Mouse (Mus musculus) midbrain, embryonic 14.5 days (tissue): ENCODE results near the gene Pde10a. TPM values are rescaled to one million over a fixed set of nuclear protein-coding genes. Genes with fewer than 3 reads are reported as not detected.
A peak's percentile ranks its signal among the peaks of the same experiment; 100 is the strongest.

ENCODE experiments used
- ATAC-seq: fragments of 200-750 bp; cut with Nextera tagmentation; 2 replicates; pipeline ENCODE4 v1.8.0; 2017; ENCODE audit warnings: moderate number of reproducible peaks, moderate library complexity; ENCODE audit not compliant: low FRiP score, low TSS enrichment
- DNase-seq: peaks from one replicate; pipeline ENCODE4 v3.0.0-alpha.2; 2015
- H3K27ac ChIP-seq: fragments of 300-500 bp; sonication (generic); replicated peaks from 2 replicates; pipeline ENCODE4 v1.5.1; 2014; ENCODE audit warnings: mild to moderate bottlenecking, low read depth, low read length, moderate library complexity
- H3K27me3 ChIP-seq: fragments of 300-500 bp; sonication (generic); 2 replicates; pipeline ENCODE4 v1.6.1; 2014; ENCODE audit warnings: low read length, control low read depth, mixed read lengths; ENCODE audit not compliant: control insufficient read depth, insufficient read depth
- H3K36me3 ChIP-seq: fragments of 300-500 bp; sonication (generic); 2 replicates; pipeline ENCODE4 v1.6.1; 2014; ENCODE audit warnings: low read length, control low read depth; ENCODE audit not compliant: control insufficient read depth, insufficient read depth
- H3K4me1 ChIP-seq: fragments of 300-500 bp; sonication (generic); 2 replicates; pipeline ENCODE4 v1.6.1; 2014; ENCODE audit warnings: mild to moderate bottlenecking, antibody characterized with exemption, low read length, control low read depth; ENCODE audit not compliant: control insufficient read depth, insufficient read depth
- H3K4me2 ChIP-seq: fragments of 300-500 bp; sonication (generic); 2 replicates; pipeline ENCODE4 v1.6.1; 2014; ENCODE audit warnings: mild to moderate bottlenecking, low read length, moderate library complexity
- H3K4me3 ChIP-seq: fragments of 300-500 bp; sonication (generic); replicated peaks from 2 replicates; pipeline ENCODE4 v1.5.1; 2014; ENCODE audit warnings: low read depth, low read length
- H3K9ac ChIP-seq: fragments of 300-500 bp; sonication (generic); replicated peaks from 2 replicates; pipeline ENCODE4 v1.6.1; 2014; ENCODE audit warnings: mild to moderate bottlenecking, low read length, moderate library complexity
- H3K9me3 ChIP-seq: fragments of 300-500 bp; sonication (generic); 2 replicates; pipeline ENCODE4 v1.6.1; 2016; ENCODE audit warnings: low read length, control low read depth, mixed read lengths; ENCODE audit not compliant: control insufficient read depth
- WGBS: fragments of 180-500 bp; shearing (Covaris S2); extraction: QIAGEN DNeasy Blood & Tissue Kit; methylation state at CpG from one replicate; pipeline ENCODE4 v1.1.7; 2014; 5-methylcytosine and 5-hydroxymethylcytosine counted together
- polyA plus RNA-seq: library from polyadenylated mRNA; unstranded; fragments of >200 nt; fragmentation: Nextera tagmentation; extraction: Ambion mirVana; gene quantifications from 2 replicates; pipeline ENCODE4 v1.2.1, GENCODE M21; 2014

Gene Pde10a
- polyA plus RNA-seq, 1 experiment from 2014 or later: 14.1 TPM

GRCm38 (mm10) chr17:8493461-8493860 lies 31.7 kb upstream of the Pde10a start:
- no peak overlapping the region for H3K4me3 ChIP-seq
- no peak for DNase-seq
- H3K9ac ChIP-seq: no peak overlapping the region
- H3K9me3 ChIP-seq: no peaks in the 10 kb centered on the region
- 86% methylated on average over 4 of the region's 4 CpGs for WGBS
- no peak overlapping the region for H3K4me2 ChIP-seq
- no peak overlapping the region for H3K27ac ChIP-seq
- H3K27me3 ChIP-seq: no peaks in the 10 kb centered on the region
- ATAC-seq: no peak
- no peaks in the 10 kb centered on the region for H3K4me1 ChIP-seq
- H3K36me3 ChIP-seq: no peaks in the 10 kb centered on the region

GRCm38 (mm10) chr17:8498151-8498550 lies 27.0 kb upstream of the Pde10a start:
- no peak for ATAC-seq
- no peak overlapping the region for H3K4me2 ChIP-seq
- H3K36me3 ChIP-seq: no peaks in the 10 kb centered on the region
- H3K4me3 ChIP-seq: no peak overlapping the region
- no peak overlapping the region for H3K9ac ChIP-seq
- DNase-seq: no peak
- no peaks in the 10 kb centered on the region for H3K9me3 ChIP-seq
- no peak overlapping the region for H3K27ac ChIP-seq
- WGBS: 77% methylated on average over 1 of the region's 1 CpGs
- no peaks in the 10 kb centered on the region for H3K4me1 ChIP-seq
- no peaks in the 10 kb centered on the region for H3K27me3 ChIP-seq

- H3K9me3 ChIP-seq: no peaks in the 10 kb centered on the region
- 57% methylated on average over 5 of the region's 5 CpGs for WGBS
- H3K36me3 ChIP-seq: no peaks in the 10 kb centered on the region
- H3K27ac ChIP-seq: no peak overlapping the region
- no peaks in the 10 kb centered on the region for H3K4me1 ChIP-seq
- ATAC-seq (no peak), DNase-seq (no peak)
- H3K9ac ChIP-seq: no peak overlapping the region
- no peaks in the 10 kb centered on the region for H3K27me3 ChIP-seq
- H3K4me3 ChIP-seq: no peak overlapping the region
- no peak overlapping the region for H3K4me2 ChIP-seq
Observed at GRCm38 (mm10) chr17:8498655-8499054, 26.5 kb upstream of the Pde10a start.

- WGBS: 74% methylated on average over 4 of the region's 4 CpGs
- Histone ChIP-seq H3K36me3 (no peaks in the 10 kb centered on the region), H3K4me3 (no peak overlapping the region), H3K4me2 (no peak overlapping the region), H3K27ac (no peak overlapping the region), H3K4me1 (no peaks in the 10 kb centered on the region), H3K9ac (no peak overlapping the region), H3K9me3 (no peaks in the 10 kb centered on the region), H3K27me3 (no peaks in the 10 kb centered on the region)
- DNase-seq: no peak
- no peak for ATAC-seq
Observed at GRCm38 (mm10) chr17:8499564-8500117, 25.5 kb upstream of the Pde10a start.

GRCm38 (mm10) chr17:8504381-8504780 lies 20.8 kb upstream of the Pde10a start:
- H3K36me3 ChIP-seq: no peaks in the 10 kb centered on the region
- peaks cover 26% of the 10 kb centered on the region for H3K4me1 ChIP-seq
- no peak overlapping the region for H3K4me3 ChIP-seq
- no peak overlapping the region for H3K4me2 ChIP-seq
- DNase-seq (no peak), ATAC-seq (no peak)
- H3K27ac ChIP-seq: no peak overlapping the region
- 92% methylated on average over 3 of the region's 3 CpGs for WGBS
- H3K9me3 ChIP-seq: no peaks in the 10 kb centered on the region
- H3K27me3 ChIP-seq: no peaks in the 10 kb centered on the region
- H3K9ac ChIP-seq: no peak overlapping the region

GRCm38 (mm10) chr17:8505669-8506426 lies 19.3 kb upstream of the Pde10a start:
- no peaks in the 10 kb centered on the region for H3K9me3 ChIP-seq
- peaks cover 26% of the 10 kb centered on the region for H3K4me1 ChIP-seq
- WGBS: under 1% methylated on average over 20 of the region's 20 CpGs
- peak overlapping the region; percentile 51 for H3K9ac ChIP-seq
- peak overlapping the region; percentile 83 for H3K27ac ChIP-seq
- ATAC-seq: peak; percentile 82
- peak overlapping the region; percentile 28 for H3K4me3 ChIP-seq
- no peaks in the 10 kb centered on the region for H3K36me3 ChIP-seq
- H3K27me3 ChIP-seq: no peaks in the 10 kb centered on the region
- H3K4me2 ChIP-seq: peak overlapping the region; percentile 55
- peak; percentile 92 for DNase-seq

GRCm38 (mm10) chr17:8506726-8507125 lies 18.4 kb upstream of the Pde10a start:
- no peak for DNase-seq
- H3K9me3 ChIP-seq: no peaks in the 10 kb centered on the region
- H3K27me3 ChIP-seq: no peaks in the 10 kb centered on the region
- no peaks in the 10 kb centered on the region for H3K36me3 ChIP-seq
- H3K4me2 ChIP-seq: no peak overlapping the region
- H3K4me3 ChIP-seq: no peak overlapping the region
- 41% methylated on average over 6 of the region's 6 CpGs for WGBS
- H3K27ac ChIP-seq: no peak overlapping the region
- H3K4me1 ChIP-seq: peaks cover 26% of the 10 kb centered on the region
- no peak overlapping the region for H3K9ac ChIP-seq
- ATAC-seq: no peak

GRCm38 (mm10) chr17:8507654-8508053 lies 17.5 kb upstream of the Pde10a start:
- Histone ChIP-seq H3K9me3 (no peaks in the 10 kb centered on the region), H3K27me3 (no peaks in the 10 kb centered on the region), H3K4me1 (peaks cover 26% of the 10 kb centered on the region), H3K36me3 (no peaks in the 10 kb centered on the region), H3K4me2 (peak overlapping the region; percentile 58), H3K27ac (peak overlapping the region; percentile 81; the same call in 1 of the 2 replicates), H3K4me3 (peak overlapping the region; percentile 32; the same call in 1 of the 2 replicates), H3K9ac (peak overlapping the region; percentile 39)
- 3% methylated on average over 3 of the region's 3 CpGs for WGBS
- DNase-seq: no peak
- ATAC-seq: no peak
